Mouse (Mus musculus): ENCODE measurements around the gene Cpm.

Gene Cpm

DNA sequence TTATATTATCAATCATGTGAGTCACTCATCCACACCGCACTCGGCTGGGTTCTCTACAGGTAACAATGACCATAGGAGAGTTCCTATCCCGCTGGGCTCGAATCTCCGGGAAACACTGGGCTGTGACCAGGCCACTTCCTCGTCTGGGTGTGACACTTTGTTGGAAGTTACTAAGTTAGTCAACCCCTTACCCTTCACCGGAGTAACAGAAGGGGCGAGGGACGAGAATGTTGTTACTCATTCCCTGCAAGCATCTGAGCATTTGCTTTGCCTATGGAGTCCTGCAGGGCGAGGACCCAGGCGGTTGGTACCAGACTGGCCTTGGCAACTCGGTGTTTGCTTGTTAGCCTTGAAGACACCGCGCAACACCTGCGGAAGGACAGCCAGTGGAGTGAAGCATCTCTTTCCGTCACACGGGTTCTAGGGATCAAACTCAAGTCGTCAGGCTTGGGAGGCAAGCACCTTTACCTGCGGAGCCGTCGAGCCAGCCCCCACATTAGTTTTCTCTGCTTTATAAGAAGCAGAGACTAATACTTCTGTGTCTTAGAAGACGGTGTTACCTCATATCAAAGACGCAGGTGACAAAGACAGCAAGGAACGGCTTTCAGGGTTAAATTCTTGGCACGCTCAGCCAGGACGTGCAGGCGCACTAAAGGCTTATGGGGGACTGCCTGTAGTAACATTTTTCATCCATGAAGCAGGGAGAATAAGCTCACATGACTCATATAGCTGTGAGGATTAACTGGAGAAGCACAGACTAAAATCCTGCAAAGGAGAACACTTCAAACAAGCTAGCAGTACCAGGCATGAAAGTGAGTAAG is 10.0 kb upstream of the Cpm start:
- in situ Hi-C loops (cut with MboI, MseI): no loop called here

DNA sequence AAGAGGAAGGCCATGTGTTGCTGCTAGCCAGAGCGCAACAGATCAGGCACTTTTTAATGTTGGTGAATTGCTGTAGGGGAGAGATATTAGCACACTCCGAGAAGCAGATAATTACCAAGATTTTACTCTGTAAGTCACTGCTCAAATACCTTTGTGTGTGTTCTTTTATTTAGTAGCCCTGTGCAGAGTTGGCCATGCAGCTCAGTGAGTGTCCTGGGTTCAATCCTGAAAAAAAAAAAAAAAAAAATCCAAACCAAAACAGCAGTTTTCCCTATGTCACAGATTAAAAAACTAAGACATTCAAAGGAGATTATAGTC is 9.5 kb upstream of the Cpm start:
- in situ Hi-C loops (cut with MboI, MseI): no loop called here

DNA sequence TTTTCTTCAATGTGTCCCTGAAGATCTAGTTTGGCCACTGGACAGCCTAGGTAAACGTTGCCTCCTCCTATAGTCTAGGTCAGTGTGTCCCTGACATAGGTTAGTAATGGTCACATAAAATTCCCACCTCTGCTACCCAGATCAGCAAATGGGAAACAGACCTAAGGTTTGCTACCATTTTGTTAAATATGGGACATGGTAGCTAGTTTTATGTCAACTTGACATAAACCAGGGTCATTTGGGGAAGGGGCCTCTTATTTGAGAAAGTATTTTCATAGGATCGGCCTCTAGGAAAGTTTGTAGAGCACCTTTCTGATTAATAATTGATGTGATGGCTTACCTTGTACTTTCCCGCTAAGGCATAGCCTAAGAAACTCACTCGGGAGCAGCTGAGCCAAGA is 8.8 kb upstream of the Cpm start:
- in situ Hi-C loops (cut with MboI, MseI): no loop called here

DNA sequence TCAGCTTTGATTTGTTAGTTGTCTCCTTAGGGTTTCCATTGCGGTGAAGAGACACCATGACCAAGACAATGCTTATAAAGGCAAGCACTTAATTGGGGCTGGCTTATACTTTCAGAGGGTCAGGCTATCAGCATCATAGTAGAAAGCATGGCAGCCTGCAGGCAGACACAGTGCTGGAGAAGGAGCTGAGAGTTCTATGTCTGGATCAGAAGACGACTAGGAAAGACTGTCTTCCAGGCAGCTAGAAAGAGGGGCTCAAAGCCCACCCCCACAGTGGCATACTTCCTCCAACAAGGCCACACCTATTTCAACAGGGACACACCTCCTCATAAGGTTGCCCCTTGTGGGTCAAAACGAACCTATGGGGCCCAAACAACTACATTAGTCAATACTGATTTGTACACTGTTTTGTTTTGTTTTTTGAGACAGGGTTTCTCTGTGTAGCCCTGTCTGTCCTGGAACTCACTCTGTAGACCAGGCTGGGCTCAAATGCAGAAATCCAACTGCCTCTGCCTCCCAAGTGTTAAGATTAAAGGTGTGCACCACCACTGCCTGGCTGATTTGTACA is 8.3 kb upstream of the Cpm start:
- in situ Hi-C loops (cut with MboI, MseI): no loop called here

DNA sequence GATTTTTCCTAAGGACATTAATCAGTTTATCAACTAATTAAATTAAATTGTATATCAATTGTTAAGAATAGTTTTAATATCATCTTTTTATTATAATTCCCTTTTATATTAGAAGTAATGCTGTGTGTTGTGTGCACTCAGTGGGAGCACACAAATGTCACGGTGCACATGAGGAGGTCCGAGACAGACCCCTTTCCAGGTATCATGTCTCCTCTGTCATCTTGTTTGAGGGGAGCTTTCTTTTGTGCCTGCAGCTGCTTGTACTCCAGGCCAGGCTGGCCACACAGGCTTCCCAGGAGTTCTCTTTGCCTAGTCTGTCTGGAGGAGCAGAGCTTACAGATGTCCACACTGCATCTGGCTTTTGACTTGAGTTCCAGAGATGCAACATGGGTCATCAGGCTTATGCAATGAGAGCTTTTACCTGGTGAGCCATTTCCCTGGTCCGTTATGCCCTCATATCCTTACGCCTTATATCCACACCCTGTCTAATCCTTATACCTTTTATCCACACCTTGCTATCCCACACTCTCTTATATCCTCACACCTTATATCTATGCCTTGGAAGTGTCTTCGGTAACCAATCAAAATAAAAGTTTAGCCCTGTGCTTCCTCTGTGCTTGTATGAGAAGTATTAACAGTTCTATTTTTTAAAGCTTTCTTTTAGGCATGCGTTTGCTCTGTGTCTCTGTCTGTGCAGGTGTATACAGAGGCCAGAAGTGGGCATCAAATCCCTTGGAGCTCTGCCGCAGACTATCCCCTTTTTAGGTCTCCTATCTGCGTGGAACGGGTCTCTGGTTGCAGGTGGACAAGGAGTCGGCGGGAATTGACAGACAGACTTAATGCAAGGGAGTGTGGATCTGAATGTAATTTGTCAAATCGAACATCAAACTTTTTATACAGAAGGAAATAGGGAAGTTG is 7.4 kb upstream of the Cpm start:
- in situ Hi-C loops (cut with MboI, MseI): no loop called here

DNA sequence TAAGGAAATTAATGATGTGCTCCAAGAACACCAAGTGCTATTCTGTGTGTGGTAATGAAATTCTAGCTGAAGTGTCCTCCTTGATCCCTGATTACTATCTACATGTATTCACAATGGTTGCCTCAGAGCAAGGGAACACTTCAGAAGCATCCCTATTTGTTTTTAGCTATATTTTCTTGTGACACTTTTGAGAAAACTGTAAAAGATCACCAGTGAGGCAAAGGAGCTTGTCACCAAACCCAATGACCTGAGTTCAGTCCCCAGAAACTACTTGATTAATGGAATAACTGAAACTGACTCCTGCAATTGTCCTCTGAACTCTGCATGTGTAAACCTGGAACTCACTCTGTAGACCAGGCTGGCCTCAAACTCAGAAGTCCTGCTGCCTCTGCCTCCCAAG is 5.9 kb upstream of the Cpm start:
- in situ Hi-C loops (cut with MboI, MseI): no loop called here

DNA sequence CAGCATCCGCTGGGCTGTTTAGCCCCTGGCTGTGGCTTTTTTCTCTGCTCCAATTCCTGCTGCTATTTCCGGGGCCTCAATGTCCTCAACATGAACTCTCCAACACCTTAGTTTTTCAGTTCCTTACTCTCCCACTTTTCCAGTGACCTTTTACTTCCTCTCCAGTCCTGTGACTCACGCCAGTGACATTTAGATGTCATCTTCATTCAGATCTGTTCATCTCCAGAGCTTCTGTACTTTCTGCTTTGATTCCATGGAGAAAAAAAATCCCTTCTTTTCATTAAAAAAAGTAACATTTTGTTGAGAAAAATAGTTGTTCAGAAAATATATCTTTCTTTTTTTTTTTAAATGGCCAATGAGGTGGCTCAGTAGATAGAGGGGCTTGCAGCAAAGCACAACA is 5.1 kb upstream of the Cpm start:
- in situ Hi-C loops (cut with MboI, MseI): no loop called here

DNA sequence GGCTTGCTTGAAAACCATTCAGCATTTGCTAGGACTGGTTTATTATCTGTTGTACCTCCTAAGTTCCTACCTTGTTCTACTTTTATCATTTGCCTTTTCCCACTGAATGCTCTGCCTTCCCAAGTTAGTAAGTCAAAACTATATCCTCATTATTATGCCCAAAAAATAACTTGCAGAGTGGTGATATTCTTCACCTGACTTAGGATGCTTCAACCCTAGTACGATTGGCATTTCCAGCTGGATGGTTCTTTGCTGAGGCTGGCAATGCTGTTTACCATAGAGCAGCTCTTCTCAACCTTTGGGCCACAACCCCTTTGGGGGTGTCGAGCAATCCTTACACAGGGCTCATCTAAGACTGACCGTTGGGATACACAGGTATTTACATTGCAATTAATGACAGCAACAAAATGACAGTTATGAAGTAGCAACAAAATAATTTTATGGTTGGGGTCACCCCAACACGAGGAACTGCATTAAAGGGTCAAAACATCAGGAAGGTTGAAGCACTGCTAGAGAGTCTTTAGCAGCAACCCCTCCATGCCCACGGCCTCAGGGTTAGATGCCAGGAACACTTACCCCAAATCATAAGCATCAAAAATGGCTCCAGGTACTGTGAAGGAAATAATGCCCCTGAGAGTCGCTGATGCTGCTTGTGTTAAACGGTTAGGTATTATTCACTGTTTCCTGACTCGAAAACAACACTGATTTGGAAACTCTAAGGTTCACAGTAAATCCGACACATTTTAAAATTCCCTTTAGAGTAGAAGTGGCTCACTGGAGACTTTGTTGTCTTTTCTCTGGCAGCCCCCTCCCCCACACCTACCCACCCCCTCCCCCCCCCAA is 4.4 kb upstream of the Cpm start:
- in situ Hi-C loops (cut with MboI, MseI): no loop called here

DNA sequence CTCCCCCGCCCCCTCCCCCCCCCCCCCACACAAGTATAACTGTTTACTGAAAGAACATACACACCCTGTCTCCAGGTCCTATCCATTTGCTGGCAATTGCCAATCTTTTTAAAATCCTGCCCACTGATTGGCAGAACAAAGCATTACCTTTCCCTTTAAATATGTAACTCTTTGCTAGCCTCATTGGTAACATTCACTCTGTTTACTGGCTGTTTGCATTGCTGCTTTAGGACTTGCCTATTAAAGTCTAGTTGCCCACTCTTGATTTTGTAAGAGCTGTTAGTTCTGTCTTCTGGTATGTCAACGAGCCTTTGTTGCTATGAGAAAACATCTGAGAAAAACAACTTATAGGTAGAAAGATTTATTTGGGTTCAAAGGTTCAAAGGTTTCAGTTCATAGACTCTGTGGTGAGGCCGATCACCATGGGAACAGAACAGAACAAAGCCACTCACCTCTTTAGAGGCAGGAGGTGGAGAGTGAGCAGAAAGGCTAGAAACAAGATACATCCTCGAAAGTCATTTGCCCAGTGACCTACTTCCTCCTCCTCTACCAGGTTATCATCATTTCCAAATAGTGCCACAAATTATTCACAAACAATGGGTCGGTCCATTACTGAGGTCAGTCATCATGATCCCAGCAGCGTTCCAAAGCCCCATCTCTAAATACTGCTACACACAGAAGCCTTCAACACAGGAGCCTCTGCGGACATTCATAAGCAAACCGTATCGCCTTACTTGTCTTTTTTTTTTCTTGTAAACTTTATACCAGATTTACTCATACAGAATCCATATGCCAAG is 3.6 kb upstream of the Cpm start:
- in situ Hi-C loops (cut with MboI, MseI): no loop called here

DNA sequence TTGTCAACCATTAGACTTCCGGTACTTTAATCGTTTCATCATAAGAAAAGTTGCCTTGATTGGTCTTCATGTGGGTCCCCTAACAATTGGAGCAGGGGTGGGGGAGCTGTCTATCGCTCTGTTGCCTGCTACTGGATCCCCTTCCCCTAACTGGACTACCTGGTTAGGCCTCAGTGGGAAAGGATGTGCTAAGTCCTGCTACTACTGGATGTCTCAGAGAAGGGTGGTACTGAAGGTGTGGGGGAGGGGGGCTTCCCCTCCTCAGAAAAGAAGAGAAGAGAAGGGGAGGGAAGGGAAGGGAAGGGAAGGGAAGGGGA is 3.0 kb upstream of the Cpm start:
- in situ Hi-C loops (cut with MboI, MseI): no loop called here

DNA sequence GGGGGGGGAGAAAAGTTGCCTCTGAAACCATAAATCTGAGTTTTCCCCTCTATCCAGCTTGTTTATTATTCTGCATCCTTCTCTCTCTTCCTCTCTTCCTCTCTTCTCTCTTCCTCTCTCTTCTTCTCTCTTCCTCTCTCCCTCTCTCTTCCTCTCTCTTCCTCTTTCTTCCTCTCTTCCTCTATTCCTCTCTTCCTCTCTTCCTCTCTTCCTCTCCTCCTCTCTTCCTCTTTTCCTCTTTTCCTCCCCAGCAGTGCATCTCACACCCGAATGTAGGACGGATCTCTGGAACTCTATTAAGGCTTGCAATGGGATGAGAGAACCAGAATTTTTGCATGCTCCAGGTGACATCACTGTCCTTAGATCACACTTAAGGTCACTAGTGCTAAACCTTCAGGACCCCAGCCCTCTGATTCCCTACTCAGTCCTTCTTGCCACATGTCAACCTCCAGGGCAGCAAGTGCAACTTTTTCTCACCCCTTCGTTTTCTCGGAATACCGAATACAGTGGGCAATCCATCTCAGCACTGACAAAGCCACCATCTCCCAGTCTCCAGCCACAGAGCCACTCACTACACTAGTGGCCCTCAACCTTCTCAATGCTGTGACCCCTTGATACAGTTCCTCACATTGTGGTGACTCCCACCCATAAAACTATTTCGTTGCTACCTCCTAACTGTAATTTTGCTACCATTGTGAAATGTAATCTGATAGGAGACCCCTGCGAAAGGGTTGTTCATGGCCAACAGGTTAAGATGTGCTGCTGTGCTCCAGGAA is 2.3 kb upstream of the Cpm start:
- in situ Hi-C loops (cut with MboI, MseI): no loop called here

DNA sequence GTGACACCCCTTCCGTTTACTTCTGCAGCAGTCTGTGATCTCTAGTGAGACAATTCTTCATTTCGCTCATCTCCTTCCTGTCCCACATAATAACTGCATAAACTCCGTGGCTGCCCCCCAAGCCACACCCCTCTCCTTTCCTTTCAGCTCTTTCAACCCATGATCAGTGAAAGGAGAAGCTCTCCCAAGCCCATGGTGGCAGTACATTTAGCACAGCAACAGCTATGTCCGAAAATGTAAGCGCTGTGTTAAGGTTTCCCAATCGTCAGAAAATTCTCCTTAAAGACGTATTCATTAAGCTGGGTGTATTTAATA is 1.7 kb upstream of the Cpm start:
- in situ Hi-C loops (cut with MboI, MseI): no loop called here

DNA sequence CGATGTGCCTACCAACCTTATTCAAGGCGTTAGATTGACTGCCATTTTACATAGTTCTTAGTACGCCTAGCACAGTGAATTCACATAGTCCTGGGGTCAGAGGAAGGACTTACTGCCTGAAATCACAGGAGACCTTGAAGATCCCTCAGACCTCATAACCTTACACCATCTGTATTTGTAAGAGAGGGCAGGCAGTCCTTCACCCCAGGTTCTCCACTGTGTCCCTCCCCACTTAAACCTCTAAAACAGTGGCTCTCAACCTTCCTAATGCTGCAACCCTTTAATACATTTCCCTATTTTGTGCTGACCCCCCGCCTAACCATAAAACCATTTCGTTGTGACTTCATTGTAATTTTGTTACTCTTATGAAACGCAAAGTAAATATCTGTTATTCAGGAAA is 1.4 kb upstream of the Cpm start:
- in situ Hi-C loops (cut with MboI, MseI): no loop called here

DNA sequence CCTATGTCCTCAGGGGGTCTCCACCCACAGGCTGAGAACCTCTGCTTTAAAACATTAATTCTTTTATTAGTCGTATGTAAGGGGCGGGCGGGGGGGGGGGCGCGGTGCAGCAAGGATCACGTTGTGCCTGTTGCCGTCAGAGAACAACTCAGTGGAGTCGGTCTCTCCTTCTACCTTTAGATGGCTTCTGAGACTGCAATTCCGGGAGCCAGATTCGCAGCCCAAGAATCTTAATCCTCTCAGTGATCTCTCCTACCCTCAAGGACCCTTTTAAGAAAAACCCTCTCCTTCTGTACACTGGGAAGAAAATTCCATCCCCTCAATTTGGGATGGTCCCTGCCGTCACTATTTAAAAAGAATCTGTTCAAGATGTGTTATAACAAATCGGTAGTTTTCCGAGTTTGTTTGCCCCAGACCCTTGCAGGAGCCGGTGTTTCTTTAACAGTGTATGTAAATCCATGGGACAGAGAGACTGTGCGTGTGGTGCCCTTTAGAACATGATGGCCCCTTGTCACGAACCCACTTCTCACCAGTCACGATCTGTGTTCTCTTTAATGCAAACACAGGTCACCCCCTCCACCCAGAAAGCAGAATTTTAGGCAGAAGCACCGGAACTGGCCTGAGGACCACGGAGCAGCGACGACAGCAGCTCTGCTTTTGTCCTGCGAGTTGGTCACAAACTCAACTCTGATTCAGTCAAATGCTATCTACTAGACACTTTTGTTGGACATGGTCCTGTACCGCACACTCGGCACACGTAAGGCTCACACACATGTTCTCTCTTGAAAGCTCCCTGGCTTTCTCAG is 734 bp upstream of the Cpm start:
- in situ Hi-C loops (cut with MboI, MseI): no loop called here

DNA sequence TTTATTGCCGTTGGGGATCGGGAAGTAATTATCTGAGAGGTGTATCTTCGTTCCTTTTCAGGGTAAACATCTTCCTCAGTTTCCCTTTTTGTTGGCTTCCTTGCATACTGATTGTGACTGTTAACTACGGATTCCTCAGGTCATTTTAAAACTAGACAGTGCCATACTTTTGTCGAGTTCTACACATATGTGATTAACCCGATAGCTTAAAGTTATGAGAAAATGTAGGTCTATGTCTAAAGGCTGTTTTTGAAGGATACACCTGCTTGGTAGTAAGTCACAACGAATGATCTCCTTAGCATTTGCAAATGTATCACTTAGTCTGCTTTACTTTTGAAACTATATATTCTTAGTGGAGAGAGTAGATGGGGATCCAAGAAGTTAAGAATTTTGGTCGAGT is 876 bp downstream of the Cpm start:
- in situ Hi-C loops (cut with MboI, MseI): no loop called here

DNA sequence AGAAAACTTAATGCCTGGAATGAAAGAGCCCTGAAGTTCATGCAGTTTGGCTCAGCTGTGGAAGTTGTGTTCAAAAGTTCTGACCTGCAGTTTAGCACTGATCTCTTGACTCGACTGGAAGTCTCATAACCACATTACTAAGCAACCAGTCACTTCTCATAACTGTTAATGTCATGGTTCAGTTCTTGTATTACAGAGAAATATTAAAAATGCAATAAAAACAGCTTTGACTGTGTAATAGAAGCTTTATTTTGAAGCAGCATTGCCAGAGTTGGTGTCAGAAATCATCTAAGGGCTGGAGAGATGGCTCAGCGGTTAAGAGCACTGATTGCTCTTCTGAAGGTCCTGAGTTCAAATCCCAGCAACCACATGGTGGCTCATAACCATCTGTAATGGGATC is 1.5 kb downstream of the Cpm start:
- in situ Hi-C loops (cut with MboI, MseI): no loop called here

DNA sequence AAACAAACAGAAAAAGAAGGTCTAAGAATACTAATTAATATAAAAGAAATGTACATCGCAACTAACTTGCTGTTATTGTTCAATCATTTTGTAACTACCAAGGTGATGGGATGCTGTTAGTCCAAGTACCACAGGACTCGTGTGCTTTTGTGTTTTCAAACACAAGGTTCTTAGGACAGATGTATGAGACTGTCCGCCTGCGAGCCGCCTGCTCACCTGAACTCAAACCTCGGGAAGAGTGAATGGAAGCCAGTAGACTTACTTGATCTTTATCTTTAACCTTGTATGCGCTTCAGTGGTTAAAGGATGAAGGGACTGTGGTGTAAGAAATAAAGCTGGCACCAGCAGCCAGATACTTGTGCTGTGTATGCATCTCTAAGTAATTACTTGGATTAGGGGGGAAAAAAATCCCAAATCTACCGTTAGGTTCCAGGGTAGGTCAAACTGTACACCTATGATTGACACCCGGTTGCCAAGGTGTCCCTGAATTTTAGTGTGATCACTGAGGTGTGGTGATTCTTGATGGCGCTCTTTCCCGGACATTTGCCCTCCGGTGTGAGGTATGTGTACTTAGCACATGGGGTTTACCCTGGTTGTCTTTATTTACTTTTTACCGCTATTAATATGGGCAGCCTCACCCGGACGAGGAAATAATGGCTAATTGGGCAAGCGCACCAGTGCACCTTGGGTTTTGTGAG is 2.4 kb downstream of the Cpm start:
- in situ Hi-C loops (cut with MboI, MseI): no loop called here

DNA sequence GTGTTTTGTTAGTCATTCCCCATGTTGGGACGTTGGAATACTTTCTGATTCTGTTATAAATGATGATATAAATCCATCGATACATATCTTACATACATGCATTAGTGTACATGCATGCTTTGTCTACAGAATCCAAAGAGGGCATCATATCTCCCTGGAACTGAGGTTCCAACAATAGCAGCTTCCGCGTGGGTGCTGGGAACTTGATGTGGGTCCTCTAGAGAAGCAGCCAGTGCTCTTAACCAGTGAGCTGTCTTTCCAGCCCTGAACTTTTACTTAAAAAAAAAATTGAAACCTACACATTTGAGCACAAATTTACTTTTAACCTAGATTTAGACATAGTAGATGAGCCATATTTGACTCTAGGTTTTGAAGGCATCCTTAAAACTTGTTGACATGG is 3.1 kb downstream of the Cpm start:
- in situ Hi-C loops (cut with MboI, MseI): no loop called here

DNA sequence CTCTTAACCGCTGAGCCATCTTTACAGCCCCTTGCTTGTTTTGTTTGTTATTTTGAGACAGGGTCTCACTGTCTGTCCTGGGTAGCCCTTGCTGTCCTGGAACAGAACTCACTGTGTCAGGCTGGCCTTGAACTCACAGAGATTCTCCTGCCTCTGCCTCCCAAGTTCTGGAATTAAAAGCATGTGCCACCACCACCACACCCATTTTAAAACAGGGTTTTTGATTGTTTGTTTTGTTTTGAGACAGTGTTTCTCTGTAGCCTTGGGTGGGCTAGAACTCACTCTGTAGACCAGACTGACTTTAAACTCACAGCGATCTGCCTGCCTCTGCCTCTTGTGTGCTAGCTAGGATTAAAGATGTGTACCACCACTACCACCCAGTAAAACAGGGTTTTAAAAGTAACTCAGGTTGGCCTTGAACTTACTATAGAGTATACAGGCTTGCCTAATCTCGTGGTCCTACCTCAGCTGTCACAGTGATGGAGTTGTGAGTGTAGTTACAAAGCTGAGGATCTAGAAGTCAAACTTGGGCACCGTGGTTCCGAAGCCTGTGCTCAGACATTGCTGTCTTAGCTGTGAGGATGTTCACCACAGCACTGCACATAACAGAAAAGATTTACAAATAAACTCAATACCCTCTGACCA is 4.4 kb downstream of the Cpm start:
- in situ Hi-C loops (cut with MboI, MseI): no loop called here
